Mouse (Mus musculus): Measurements from ENCODE around the gene Krt15. TPM values are rescaled to one million over a fixed set of nuclear protein-coding genes. Genes with fewer than 3 reads are reported as not detected.

Krt15 gene
- total RNA-seq, 2 experiments from 2014 or later = 0.27 to 1.1 TPM

DNA sequence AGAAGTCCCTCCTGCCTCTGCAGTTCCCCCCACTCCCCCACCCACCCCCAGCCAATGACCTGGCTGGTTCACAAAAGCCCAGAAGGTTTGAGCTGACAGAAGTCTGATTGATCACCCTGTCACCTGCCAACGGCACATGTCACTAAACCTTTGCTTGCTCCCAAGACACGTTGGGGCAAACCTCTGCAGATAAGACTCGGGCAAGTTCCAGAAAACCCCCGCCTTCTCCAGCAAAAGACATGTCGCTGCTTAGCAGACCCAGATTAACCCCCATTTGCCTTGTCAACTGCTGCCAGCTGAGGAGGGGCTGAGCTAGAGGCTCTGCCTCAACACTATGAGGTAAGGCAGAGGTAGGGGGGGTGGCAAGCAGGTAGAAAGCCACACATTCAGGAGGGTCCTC, 831 bp upstream of the Krt15 start:
- no peak for DNase-seq (ENCODE audit: low spot score in 2 of 2)

DNA sequence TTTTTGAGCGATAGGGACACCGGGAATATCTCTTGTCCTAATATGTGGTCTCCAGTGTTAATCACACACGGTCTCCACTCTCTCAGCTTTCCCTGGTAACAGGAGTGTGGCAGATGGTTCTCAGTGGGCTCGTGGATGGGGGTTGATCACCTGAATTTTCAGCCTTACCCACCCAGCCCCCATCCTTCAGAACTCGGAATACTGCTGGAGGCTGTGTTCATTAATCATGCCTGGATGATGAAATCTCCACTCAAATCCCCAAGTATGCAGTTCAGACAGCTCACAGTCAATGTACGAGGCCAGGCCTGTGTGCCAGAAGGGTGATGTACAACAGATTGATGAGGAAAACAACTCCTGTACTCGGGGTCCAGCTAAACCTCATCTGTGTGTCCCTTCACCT, 10.8 kb downstream of the Krt15 start:
- no peak for DNase-seq (ENCODE audit: low spot score in 2 of 2)

DNA sequence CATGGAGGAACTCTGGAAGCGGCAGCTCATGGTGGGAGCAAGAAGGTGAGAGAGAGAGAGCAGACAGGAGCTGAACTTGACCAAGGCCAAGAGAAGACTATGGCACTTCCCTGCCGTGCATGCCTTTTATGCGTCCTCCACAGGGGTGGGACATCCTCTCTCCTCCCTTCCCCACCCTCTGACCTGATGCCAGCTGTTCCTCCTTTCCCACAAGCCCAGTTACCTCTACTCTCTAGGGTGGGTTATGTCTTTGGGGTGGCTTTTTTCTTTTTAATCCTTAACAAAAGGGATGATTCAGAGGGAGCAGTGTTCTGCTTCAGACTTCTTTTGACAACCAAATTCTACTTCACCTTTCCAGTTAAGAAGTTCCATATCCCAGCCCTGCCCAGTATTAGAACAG, 14.3 kb downstream of the Krt15 start, which contains the start of gene Krt13:
TSS of gene Krt13 (minus strand) at position 101 of the 400 bp plus-strand sequence.
- DNase-seq (ENCODE audit: low spot score in 2 of 2) = no peak

DNA sequence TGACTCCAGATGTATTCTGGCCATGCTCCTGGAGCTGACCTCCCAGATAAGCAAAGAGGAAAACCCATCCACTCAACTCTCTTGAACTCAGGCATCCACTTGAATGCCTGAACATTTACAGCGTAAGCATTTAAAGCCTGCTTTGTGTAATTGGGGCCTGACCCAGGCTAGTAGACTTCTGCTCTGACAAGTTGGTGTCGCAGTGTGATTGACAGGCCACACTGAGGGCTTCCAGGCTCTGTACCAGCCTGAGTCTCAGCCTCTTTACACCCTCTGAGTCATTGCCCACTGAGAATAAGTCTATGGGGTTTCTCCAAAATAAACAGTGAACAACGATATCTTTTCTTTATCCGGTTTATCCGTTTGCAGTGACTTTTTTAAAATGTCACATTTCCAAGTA, 15.4 kb downstream of the Krt15 start:
- DNase-seq (ENCODE audit: low spot score in 2 of 2) = no peak

DNA sequence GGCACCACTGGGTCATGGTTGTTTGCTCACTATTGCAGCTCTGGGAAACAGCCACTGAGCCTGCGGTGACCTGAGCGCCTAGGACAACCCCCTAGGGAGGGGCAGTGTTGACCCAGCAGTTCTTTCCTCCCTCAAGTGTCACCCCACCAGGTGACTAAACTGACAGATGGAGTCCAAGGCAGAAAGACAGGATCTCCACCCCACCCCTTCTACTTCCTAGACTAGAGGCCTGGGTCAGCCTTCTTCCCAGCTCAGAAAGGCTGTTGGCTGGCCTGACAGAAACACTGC, 22.0 kb downstream of the Krt15 start:
- no peak for DNase-seq (ENCODE audit: low spot score in 2 of 2)

DNA sequence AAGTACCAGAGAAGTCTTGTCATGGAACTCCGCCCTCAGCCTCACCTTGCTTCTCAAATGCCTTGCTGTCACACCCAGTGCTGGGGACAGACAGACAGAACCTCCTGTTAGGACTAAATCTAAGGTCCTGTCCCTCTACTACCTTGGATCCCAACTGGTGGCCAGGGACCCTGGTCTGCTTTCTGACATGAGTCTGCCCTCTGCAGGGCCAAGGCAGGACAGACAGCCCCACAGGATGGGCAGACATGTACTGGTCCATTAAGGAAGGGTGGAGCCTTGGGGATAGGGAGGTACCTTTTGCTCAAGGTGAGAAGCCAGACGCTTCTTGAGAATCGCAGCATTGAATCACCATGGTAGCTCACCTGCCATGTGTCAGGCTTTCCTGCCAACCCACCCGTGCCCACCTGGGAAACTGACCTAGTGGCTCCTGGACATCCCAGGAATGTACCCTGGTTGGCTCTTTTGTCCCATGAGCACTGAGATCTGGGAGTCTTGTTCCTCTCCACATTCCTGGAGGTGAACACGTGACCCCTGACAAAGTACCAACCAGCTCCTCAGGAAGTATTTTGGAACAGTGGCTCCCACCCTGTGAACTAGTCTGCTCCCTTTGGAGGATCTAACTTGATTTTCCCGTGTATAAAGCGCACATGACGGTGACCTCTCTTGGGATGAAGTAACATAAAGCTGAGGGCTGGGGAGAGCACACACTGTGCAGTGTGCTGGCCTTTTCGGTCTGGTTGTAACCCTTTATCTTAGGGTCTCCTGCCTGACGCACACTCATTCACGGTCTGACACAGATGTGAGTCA, 22.6 kb downstream of the Krt15 start:
- no peak for DNase-seq (ENCODE audit: low spot score in 2 of 2)

DNA sequence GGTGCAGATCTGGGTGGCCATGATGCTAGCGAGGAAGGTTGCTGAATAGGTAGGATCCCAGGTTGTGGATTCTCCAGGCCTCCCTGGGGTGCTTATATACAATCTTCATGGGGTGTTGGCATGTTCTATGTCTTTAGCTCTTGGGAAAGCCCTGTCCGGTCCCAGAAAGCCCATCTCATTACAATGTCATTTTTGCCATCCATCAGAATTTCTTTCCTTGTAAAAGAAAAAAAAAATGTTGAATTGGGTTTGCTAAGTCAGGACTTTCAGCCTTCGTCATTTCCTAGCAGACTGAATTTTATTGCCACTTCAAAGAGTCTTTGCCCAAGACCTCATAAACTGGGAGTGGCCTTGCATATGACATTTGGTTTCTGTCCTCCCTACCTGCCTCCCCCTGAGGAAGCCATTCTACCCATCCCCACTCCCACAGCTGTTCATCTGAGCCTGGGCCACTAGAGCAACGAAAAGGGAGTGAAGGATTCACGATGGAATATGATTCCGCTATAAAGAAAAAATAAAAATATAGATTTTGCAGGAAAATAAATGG, 30.1 kb downstream of the Krt15 start, which contains the start of gene Krt36:
TSS of gene Krt36 (minus strand) at position 51 of the 547 bp plus-strand sequence.
- no peak for DNase-seq (ENCODE audit: low spot score in 2 of 2)

DNA sequence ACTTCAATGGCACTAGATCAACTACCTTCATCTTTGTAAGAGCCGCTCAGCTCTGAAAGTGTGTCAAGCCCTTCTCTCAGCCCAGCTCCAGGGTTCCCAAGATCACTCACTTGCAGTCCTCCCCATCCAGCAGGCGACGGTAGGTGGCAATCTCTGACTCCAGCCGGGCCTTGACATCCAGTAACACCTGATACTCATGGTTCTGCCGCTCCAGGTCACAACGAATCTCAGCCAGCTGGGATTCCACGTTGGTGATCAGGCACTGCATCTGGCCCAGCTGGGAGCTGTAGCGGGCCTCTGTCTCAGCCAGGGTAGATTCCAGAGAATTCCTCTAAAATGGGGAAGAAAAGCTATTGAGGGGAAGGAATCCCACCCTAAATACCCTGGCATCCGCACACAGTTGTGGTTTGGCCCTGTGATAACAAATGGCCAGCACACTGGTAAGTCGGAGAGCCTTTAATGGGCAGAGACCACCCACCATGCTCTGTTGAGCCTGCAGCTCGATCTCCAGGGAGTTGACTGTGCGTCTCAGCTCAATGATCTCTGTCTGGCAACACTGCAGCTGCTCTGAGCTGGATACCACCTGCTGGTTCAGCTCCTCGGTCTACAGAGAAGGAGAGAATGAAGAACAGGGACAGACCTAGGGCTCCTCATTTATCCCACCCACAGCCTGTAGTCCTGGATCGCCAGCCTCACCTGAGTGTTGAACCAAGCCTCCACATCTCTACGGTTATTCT, 32.9 kb downstream of the Krt15 start:
- DNase-seq (ENCODE audit: low spot score in 2 of 2) = no peak

DNA sequence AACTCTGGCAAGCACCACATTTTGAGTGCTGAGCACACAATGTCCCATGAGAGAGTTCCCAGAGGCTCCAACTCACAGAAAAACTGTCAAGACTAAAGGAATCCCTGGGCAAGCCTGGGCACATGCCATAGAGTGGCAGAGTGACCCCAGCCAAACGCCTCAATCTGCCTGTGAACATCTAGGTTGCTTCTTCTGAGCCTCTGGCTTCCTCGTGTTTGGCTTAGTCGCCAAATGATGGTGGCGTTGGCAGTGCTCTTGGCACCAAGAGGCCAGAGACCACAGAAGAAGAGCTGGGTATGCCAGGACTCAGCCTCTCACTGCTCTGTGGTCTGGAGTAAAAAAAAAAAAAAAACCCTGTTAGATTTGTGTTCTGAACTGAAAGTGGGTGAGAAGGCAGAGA, 35.3 kb downstream of the Krt15 start:
- no peak for DNase-seq (ENCODE audit: low spot score in 2 of 2)

DNA sequence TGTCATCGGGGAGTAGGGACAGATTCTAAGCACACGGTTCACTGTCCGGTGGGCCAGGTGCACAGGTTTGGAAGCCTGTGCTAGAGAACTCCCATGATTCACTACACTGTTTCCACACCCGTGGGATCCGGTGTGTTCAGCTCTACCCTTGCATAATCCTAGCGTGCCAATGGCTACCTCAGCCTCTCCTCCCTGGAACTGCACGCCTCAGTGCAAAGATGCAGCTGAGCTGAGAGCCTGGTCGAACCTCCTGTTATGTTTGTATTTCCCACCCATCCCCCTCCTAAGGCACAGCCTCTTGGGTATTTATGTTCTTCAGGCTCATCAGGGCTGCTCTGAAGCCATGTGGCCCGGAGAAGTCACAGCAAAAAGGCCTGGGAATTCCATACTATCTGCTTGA, 37.9 kb downstream of the Krt15 start:
- no peak for DNase-seq (ENCODE audit: low spot score in 2 of 2)

DNA sequence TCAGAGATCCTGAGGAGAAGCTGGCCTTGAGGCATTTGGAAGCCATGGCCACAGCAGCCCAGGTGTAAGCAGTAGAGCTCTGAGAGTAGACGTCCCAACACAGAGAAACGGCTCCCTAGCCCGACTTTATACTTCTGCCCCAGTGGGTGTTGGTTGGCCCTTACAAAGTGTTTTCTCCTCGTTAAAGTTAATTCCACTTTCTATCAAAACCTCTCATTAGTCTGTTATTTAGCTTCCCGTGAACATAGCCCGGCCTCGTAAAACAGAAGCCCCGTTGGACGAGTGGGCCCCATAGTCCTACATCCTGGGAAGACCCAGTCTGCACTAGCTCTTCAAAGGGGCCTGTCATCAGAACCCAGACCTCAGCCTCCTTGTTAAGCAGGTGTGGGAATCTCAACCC, 39.6 kb downstream of the Krt15 start, which contains the start of gene Krt35:
TSS of gene Krt35 (minus strand) at position 101 of the 400 bp plus-strand sequence.
- no peak for DNase-seq (ENCODE audit: low spot score in 2 of 2)

DNA sequence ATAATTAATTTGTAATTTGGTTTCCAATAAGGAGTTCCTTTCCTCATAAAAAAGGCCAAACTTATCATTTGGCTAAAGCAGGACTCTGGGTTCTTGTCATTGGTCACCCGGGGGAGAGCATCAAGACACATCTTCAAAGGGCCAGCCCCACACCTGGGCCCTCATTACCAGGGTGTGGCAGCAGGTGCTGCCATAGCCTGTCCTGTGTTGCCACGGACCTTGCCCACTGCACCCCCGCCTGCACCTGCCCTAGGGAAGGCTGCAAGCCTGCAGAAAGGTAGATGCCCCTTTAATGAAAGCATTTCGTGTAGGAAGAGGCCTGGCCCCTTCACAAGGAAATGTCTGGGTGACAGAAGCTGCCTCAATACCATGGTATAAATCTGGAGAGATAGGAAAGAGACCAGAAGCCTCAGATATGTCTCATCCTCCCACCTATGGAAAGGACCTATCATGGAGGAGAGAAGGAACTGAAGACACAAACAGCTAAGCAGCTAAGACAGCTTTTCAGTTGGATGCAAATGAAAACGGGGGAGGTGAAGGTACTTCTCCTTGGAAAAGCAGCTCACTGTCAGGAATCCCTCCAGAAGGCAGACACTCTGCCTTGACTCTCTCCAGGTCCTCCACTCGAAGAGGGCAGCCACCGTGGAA, 47.2 kb downstream of the Krt15 start:
- no peak for DNase-seq (ENCODE audit: low spot score in 2 of 2)

DNA sequence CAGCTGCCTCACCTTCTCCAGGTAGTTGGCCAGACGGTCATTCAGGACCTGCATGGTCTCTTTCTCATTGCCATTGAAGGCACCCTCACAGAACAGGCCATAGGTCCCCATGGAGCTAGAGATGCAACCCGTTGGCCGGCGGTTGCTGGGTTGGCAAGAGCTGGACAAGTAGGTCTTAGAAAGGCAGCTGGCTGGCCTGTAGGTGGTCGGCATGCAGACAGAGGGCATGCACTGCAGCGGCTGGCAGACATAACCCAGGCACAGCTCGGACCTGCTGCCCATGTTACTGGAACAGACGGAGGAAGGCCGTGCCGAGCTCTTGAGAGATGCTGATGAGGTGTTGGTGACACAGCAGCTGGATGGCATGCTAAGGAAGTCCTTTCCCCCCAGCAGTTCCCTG, 47.9 kb downstream of the Krt15 start, which contains the start of gene Krt32:
TSS of gene Krt32 (minus strand) at position 366 of the 400 bp plus-strand sequence.
- DNase-seq (ENCODE audit: low spot score in 2 of 2) = no peak

Other genes starting within 250 kb of the Krt15 start
- gene Krtap31-1, start 228.0 kb downstream of the Krt15 start, total RNA-seq (2021) = not detected
- not detected for gene Gm11565, start 221.2 kb downstream of the Krt15 start, total RNA-seq (2021)
- not detected for gene Krtap31-2, start 199.6 kb downstream of the Krt15 start, total RNA-seq (2021)
- not detected for gene Krtap9-5, start 187.5 kb downstream of the Krt15 start, total RNA-seq (2021)
- gene Krtap29-1, start 156.9 kb downstream of the Krt15 start, total RNA-seq (2021) = not detected
- gene Krtap16-1, start 149.3 kb downstream of the Krt15 start, total RNA-seq (2021) = not detected
- not detected for gene Krtap17-1, start 141.9 kb downstream of the Krt15 start, total RNA-seq (2021)
- gene Krt33a, start 119.7 kb downstream of the Krt15 start, total RNA-seq (2021) = not detected
- gene Krt33b, start 106.1 kb downstream of the Krt15 start, total RNA-seq (2021) = under 1 TPM in 1 of 2 experiments, not detected in 1; 0.22 TPM
- not detected for gene Krt34, start 94.4 kb downstream of the Krt15 start, total RNA-seq (2021)
- gene Krt31, start 85.4 kb downstream of the Krt15 start, total RNA-seq (2021) = not detected
- not detected for gene Krt32, start 47.7 kb downstream of the Krt15 start, total RNA-seq (2021)
- under 1 TPM; 0.15 to 0.31 TPM for gene Krt35, start 39.7 kb downstream of the Krt15 start, total RNA-seq (2021)
- not detected for gene Krt36, start 30.3 kb downstream of the Krt15 start, total RNA-seq (2021)
- not detected for gene Krt13, start 14.4 kb downstream of the Krt15 start, total RNA-seq (2021)
- gene Krt19, start 12.7 kb upstream of the Krt15 start, total RNA-seq (2021) = 1 to 10 TPM in 1 of 2 experiments, under 1 TPM in 1; 0.71 to 1.3 TPM
- gene Krt9, start 57.3 kb upstream of the Krt15 start, total RNA-seq (2021) = under 1 TPM in 1 of 2 experiments, not detected in 1; 0.15 TPM
- gene Krt14, start 71.6 kb upstream of the Krt15 start, total RNA-seq (2021) = 1 to 10 TPM in 1 of 2 experiments, under 1 TPM in 1; 0.15 to 1.8 TPM
- gene Krt16, start 113.0 kb upstream of the Krt15 start, total RNA-seq (2021) = under 1 TPM in 1 of 2 experiments, not detected in 1; 0.29 TPM
- gene Krt17, start 125.1 kb upstream of the Krt15 start, total RNA-seq (2021) = under 1 TPM; 0.29 to 0.44 TPM
- not detected for gene Krt42, start 133.9 kb upstream of the Krt15 start, total RNA-seq (2021)
- gene Eif1, start 184.0 kb upstream of the Krt15 start, total RNA-seq (2021) = 100 to 1,000 TPM; 842 to 874 TPM
- gene Gast, start 198.5 kb upstream of the Krt15 start, total RNA-seq (2021) = not detected
- gene Hap1, start 220.2 kb upstream of the Krt15 start, total RNA-seq (2021) = 1 to 10 TPM; 1.5 to 1.7 TPM